Mouse (Mus musculus) yolk sac, embryonic 10.5 days (tissue): Measurements from ENCODE around the gene Tesc.
A peak's percentile ranks its signal among the peaks of the same experiment; 100 is the strongest.

Experiments used
- DNase-seq: peaks from one replicate; pipeline ENCODE4 v3.0.0-alpha.2; 2017; ENCODE audit warnings: low spot score

Tesc gene

DNA sequence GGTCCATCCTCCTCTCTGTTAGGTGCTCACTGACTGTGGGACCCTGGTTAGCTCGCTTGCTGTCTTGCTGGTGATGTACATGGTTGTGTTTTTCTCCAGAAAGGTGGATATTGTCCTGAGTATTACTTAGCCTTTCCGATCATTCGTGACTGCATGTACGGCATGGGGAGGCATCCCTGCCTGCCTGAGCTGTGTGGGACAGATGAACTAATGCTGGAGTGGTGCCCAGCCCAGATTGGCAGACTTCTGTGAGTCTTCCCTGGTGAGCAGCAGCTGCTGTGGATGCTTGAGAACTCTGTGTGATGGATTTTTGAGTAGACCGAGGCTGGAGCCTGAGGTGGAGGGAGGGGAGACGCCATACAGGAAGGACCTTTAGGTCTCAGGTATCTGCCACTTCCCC is 17.4 kb downstream of the Tesc start:
- no peak for DNase-seq

DNA sequence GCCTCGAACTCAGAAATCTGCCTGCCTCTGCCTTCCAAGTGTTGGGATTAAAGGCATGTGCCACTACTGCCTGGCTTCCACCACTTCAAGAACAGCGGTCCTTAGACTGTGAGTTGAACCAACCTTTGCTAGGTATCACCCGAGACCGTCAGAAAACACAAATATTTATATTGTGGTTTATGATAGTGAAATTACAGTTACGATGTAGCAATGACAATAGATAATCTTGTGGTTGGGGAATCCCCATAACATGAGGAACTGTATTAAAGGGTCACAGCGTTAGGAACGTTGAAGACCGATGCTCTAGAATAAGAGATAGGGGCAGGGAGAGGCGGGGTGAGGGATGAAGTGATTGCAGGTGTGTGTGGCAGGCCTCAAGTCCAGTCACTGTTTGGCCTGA is 17.8 kb downstream of the Tesc start:
- DNase-seq: no peak

DNA sequence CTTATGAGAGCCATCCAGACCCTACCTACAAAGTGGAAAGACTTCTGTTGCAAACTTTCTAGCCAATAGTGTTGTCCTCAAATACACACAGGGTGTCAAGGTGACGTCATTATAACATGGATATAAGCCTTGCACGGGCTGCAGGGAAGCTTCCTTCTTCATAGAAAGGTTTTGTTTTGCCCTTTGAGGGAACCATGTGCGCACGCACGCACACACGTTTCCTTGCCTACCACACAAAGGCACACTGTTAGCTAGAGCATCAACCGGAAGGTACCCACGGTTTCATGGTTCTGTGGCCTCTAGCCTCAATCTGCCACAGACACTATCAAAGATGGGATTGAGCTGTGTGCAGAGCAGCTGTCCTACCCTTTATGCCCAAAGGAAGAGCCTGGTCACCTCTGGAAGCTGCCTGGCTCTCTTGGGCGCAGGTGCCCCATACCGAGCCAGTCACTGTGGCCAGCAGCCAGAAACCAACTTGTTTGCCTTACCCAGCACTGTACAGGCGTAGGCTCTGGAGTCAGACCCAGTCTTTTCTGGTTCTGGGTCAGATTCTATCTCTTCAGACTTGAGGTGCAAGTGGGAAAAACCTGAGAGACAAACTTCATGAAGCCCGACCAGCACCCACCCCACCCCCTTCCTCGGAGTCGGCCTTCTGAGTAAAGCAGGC is 19.7 kb downstream of the Tesc start:
- DNase-seq: no peak

DNA sequence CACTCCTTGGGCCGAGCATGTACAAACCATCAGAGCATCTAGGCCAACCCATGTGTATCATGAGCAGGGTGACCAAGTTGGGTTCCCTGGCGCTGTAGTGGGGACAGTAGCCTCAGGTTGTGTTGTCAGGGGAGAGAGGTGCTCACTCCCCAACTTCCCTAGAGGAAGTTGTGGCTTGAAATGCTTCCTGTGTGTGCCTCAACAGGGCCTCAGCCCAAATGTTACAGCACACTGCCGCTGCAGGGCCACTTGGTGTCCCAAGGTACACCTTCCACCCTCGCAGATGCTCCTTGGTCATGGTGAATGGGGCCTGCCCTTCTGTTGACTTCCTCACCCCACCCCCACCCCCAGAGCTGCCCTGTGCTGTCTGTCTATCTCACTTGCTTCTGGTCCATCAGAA is 20.9 kb downstream of the Tesc start:
- DNase-seq: no peak

DNA sequence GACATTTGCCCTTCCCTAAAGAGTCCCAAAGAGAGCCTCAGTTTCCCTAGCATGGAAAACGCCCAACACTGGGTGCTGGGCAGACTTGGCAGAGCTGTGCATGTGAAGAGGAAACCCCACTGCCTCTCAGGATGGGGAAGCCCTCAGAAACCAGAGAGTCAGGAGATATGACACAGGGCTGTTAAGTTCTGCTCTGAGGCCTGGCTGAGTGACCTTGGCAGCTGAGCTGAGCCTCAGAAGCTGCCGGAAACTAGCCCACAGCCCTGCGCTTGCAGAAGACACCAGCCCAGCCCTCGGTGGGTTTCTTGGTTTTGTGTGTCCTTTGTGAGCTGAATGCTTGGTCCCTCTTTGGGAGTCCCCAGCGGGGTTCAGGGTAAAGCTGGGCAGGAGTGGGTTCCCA is 21.4 kb downstream of the Tesc start:
- no peak for DNase-seq

DNA sequence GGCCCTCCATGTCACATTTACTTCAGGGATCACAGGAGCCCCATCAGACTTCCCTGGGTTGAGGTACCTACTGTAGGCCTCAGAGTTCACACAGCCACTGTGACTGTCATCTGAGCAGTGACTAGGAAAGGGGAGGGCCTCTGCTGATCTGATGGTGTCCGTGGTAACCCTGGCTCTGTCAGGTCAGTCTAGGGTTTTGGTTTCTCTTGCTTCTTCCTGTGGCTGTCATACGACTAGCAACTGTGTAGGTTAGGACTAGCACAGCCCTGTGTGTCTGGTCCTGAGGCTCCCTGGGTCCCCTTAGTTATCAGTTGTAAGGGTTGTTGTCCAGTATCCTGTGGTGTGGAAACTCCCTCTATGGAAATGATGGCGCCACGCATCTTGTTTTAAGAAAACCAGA is 23.2 kb downstream of the Tesc start:
- DNase-seq: no peak

DNA sequence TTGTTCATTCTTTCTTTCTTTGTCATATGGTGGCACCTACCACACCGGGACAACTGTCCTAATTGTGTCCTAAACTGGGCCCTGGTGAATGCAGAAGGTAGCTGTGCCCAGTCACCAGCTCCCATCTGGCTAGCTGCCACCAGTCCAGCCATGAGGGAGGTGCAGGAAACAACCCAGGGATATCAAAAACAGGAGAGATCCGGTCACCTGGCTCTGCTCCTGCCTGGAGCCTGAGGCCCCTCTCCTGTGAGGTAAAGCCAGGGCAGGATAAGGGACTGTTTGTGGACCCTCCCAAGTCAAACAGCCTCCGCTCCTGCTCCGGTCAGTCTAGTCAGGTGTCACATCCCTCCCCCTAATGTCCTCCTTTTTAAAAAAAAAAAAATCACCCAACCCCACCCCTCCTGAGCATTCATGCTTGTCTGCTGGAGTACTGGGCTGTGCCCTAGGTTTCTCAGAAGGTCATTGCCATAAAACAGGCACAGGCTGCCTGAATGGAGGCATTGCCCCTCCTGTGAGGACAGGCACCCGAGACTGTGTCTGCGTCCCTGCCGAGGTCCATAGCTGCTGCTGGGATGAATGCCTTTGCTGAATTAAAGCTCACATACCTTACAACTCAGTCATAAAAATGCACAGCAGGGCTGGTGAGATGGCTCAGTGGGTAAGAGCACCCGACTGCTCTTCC is 24.6 kb downstream of the Tesc start:
- DNase-seq: no peak

GRCm38 (mm10) chr5:118053205-118053604 is 25.7 kb downstream of the Tesc start:
- no peak for DNase-seq

DNA sequence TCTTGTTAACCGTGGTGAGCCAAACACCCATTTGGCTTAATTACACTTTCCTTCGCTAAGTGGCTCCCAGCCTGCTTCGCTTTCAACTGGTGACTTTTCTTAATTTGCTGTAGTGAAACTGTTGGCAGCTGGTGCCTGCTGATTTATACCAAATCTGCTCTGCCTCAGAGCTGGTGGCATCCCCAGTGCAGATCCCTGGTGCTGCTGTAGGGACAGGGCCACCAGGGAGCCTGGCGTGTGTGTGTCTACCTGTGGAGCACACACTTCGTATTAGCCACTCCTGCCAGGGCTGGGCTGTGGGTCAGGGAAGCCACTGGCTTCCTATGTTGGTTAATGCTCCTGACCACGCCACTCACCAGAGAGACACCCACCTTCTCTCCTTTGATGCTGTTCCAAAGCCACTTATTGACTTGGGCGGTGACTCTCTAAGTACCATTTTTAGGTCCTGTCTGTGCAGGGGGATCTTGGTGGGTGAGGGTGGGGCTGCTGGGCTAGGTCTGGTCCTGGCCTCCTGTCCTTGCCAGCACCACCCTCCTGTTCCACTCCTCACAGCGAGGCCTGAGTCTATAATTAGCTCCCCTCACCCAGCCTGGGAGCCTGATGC is 30.1 kb downstream of the Tesc start:
- DNase-seq: no peak

- DNase-seq: no peak
Observed at GRCm38 (mm10) chr5:118058858-118059257, 31.3 kb downstream of the Tesc start.

DNA sequence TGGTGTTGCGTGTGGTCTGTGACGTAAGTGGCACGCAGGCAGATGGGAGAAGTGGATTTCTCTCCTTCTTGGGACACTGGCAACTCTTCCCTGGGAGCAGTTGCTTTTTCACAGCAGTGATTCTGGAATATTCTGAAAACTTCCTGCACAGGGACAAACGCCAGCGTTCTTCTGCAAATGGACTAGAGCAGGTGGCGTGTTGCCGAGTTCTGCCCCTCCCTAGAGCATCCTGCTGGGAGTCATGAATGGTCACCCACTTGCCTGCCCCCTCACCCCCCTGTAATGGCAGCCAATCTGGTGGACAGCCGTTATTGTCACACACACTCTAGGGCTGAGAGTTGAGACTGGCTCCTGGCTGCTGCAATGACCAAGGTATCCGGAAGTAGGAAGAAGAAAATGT is 32.1 kb downstream of the Tesc start:
- DNase-seq: no peak

DNA sequence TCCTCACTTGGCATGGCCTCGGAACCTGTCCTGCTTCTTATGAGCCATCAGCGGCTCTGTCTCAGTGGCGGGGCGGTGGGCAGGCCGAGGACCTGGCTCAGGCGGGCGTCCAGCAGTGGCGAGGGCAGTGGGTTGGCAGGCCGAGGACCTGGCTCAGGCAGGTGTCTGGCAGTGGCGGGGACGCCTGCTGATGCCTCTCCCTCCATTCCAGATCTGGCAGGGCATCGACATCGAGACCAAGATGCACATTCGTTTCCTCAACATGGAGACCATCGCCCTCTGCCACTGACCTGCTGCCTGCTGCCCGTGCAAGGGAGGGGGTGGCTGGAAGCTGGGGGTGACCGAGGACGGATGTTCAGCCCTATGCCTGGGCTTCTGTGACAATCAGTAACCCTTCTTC is 33.8 kb downstream of the Tesc start:
- DNase-seq: no peak

- DNase-seq: peak; percentile 27
Observed at GRCm38 (mm10) chr5:118063181-118063621, 35.7 kb downstream of the Tesc start.

DNA sequence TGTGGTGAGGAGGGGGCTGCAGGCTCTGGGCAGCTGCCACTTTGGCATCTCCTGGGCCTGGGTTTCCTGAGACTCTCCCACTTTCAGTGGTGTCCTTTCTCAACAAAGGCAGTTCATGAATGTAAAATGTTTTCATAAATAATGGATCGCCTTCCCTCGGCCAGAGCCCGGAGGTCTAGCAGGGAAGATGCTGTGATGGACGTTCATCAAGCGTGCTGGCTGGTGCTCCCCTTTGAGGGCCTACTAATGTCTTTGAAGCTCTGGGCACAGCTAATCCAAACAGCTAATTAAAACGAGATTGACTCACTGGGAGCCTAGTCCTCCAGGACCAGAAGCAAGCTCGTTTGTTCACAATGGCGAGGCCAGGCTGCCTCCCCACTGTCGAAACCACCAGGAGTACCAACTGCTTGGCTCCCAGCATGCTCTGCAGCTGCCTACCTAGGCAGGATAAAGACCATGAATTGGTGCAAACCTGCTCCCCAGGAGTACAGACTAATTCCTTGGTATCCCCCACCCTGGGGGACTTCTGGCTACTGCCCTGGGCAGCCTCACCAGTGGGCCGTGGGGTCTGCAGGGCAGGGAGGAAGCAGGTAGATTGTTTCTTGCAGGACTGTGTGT is 36.9 kb downstream of the Tesc start:
- DNase-seq: no peak

DNA sequence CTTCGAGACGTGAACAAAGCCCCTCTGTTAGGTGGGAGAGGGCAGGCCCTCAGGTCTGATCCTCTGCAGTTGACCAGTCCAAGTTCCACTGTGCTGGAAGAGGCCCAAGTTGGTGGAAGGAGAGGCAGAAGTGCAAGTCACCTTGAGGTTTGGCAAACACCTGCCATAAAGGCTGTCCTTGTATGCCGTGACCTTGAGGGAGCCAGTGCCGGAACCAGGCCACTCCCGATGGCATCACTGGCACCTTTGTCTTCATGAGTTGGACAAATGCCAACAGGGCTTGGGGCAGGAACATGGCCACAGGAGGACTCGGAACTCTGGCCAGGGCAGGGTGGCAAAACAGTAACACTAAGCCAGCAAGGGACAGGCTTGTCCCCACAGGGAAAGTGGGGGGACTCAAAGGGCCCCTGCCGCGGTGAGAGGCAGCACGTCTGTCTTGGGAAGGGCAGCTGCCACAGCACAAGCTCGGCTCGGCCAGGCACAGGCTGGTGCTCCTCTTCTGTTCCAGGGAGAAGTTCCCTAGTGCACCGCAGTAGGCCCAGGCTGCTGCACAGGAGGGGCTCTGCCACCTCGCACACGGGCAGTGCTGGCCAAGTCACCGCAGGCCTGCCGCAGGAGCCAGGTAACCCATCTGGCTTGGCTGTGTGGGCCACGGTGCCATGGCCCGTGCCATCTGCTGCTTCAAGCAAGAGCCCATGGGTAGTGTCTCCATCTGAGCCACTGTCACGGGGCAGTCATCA is 38.1 kb downstream of the Tesc start:
- DNase-seq: no peak

GRCm38 (mm10) chr5:118066828-118067227 is 39.3 kb downstream of the Tesc start:
- DNase-seq: no peak

DNA sequence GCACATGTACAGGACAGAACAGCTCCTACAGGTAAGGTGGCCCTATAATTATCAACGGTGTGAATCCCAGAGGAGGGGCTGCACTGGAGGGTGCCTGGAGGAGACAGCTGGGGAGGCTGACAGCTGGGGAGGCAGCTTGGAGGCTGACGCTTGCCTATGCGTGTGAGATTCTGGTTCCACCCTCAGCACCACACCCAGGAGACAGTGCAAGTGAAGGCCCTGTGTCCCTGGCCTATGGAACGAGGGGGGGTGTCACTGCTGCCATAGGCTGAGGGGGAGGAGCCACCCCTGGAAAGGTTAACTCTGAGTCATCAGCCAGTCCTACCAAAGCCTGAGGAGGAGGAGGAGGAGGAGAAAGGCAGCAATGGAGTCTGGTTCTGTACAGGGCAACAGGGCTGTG is 40.0 kb downstream of the Tesc start:
- DNase-seq: no peak

GRCm38 (mm10) chr5:118067984-118068494 is 40.5 kb downstream of the Tesc start:
- no peak for DNase-seq

DNA sequence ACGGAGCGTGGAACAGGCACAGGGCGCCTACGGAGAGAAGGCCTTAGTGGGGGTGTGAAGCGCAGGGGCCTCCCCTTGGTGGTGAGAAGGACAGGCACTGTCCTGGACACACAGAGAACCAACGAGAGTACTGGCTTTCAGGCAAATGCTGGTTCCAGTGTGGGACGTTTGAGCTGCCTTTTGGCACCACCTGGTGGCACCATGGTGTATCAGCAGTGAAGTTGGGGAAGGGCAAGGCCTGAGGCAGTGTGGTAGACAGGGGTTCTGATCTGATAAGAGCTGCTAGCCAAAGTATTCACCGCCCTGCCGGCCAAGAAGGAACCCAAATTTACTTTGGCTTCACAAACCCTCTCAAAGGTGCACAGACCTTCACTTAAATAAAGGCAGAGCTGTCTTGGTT is 41.8 kb downstream of the Tesc start:
- DNase-seq: peak; percentile 51

DNA sequence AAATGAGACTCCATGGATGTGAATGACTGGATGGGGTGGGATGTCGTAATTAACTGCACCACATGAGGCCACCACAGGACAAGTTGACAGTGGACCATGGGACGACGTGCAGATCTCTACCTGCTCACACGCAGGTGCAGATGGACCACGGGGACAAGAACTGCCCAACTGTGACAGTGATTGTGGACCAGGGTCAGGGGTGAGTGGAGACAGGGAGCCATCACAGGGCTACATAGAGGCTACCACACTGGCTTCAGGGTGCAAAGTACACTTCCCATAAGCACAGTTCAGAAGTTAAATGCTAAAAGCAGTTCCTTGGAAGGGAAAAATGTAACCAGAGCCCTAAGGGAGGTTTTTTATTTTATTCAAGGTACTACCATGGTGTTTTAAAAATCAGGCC is 44.2 kb downstream of the Tesc start:
- no peak for DNase-seq

GRCm38 (mm10) chr5:118073213-118073773 is 45.8 kb downstream of the Tesc start:
- no peak for DNase-seq
